Mouse (Mus musculus): ENCODE data around the gene Gm281. TPM values are rescaled to one million over a fixed set of nuclear protein-coding genes. Genes with fewer than 3 reads are reported as not detected.

The Gm281 gene
- not detected for polyA plus RNA-seq (2017; shearing (Covaris generic))

GRCm38 (mm10) chr14:13914387-13915082, at the start of gene Gm281:
Gm281 (minus strand) TSS chr14:13914478.

DNA sequence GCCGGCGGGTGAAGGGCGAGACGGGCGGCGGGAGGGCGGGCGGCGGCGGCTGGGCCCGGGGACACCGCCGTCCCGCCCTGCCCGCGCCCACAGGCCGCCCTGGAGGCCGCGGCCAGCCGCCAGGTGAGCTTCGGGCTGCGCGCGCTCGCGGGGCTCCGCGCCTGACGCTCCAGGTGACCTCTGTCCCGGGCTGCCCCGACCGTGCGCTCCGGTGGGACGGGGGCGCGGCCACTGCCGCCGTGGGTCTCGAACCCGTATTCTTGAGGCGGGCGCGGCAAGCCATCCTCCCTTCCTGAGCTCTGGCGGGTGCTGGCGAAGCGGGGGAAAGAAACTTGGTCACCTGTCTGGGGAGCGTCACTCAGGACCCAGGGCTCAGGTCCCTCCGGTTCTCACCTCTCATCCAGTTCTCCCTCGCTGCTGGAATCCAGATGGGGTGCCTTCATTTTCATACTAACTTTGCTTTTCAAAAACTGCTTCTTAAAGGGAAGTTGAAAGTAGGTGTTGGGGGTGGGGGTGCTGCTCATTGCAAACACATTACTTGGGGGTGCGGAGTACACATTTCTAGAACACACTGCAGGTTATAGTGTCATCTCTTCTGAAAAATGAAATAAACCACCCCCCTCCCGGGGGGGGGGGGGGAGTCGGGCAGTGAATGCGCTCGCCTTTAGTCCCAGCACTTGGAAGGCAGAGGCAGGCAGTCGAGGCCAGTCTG, 47.3 kb upstream of the Gm281 start, which contains the start of the genes Atxn7 and Thoc7:
Atxn7 (plus strand) TSS at position 40 of the 712 bp plus-strand sequence.
Thoc7 (minus strand) TSS at position 452 of the 712 bp plus-strand sequence.

Other genes with a start within 250 kb of the Gm281 start
- not detected for gene Sntn, start 243.6 kb downstream of the Gm281 start, polyA plus RNA-seq (2017; shearing (Covaris generic))
- gene Atxn7, start 47.0 kb upstream of the Gm281 start, polyA plus RNA-seq (2017; shearing (Covaris generic)): 38.7 TPM
- gene Thoc7, start 47.4 kb upstream of the Gm281 start, polyA plus RNA-seq (2017; shearing (Covaris generic)): 101 TPM
- gene Psmd6, start 206.5 kb upstream of the Gm281 start, polyA plus RNA-seq (2017; shearing (Covaris generic)): 88.6 TPM